Mouse (Mus musculus) adrenal gland, postnatal 10 days (tissue): ENCODE measurements around the gene Arhgef28. TPM values are rescaled to one million over a fixed set of nuclear protein-coding genes. Genes with fewer than 3 reads are reported as not detected.
"Not testable (repeated sequence)": the region's sequence is repeated elsewhere in the genome, so short reads cannot be mapped to it uniquely, and the experiment has no call there.

ENCODE experiments used
- DNase-seq: peaks from one replicate; pipeline ENCODE4 v3.0.0; 2021; ENCODE audit warnings: mixed read lengths
- total RNA-seq, 2 experiments: library from RNA; stranded (reverse); gene quantifications; 2 replicates each; pipeline ENCODE4 v1.2.3; 2021

Arhgef28 gene
- total RNA-seq, 2 experiments from 2014 or later: 23.7 to 30.8 TPM

DNA sequence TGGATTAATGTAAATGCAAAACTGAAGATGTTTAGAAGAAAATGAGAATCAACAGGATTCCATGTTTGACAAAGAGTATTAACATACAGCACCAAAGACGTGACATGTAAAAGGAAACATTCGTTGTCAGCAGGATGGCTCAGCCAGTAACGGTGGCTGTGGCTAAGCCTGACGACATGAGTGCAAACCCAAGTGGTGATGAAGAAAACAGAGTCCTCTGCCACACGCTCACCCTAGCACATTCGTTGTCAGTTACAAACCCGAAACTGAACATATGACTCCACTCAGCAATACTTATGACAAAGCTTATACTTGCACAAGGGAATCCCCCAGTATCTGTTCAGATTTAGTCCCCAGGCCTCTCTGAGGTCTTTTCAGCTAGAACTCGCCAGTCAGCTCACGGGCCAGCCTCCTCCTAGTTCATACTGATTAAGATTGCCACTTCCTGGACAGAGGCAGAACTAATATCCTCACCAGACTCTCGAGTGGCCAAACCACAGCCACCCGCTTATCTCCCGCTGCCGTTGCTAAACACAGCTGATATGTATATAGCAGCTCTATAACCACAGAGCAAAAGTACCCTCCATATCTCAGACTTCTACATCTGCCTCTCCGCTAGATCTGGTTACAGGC lies 82.0 kb downstream of the Arhgef28 start:
- DNase-seq: no peak

DNA sequence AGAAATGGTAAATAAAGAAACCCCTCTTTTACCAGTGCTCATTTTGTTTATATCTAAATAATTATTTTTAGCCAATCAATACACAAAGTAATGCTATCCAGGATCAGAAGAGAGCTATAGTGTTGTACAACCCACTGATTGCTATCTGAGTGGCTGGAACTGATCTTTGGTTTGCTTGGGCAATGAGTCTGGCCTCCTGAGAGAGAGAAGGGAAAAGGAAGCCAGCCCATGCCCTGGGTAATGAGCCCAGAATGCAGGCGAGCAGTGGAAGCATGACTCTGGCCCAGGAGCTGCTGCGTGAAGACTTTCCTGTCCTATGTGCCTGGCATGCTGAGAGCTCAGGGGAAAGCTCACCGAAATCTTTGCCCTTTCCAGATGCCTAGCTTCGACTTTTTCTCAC lies 83.5 kb downstream of the Arhgef28 start:
- DNase-seq: peak; percentile 41

DNA sequence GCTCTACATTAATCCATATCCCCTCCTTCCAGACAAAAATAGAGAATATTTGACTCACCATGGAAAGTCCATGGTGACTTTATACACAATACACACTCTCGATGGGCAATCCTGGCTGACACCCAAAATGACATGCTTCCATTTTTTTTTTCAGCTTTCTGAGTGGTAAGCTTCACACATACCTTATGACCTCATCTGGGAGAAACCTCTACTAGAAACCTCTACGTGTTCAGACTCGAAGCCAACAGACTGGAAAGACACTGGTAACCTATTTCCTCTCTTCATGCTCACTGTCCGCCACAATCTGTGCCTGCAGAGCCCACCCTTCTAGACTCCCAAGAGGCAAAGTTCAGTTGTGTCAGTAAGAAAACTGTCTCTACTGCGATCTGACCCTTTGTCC lies 84.2 kb downstream of the Arhgef28 start:
- DNase-seq: no peak

DNA sequence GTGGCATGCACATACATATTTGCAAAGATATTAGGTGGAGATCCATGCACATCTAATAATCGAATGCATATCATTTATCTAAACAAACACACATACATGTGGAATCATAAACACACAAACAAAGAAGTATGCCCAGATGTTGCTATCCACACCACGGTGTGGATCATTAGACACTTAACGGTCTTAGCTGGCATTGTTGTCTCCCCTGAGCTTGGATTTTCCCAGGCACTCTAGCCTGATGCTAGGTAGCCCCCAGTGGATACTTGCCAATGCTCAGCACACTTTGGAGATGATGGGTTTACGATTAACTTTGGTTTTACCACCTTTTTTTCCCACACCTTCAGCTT lies 85.1 kb downstream of the Arhgef28 start:
- no peak for DNase-seq

DNA sequence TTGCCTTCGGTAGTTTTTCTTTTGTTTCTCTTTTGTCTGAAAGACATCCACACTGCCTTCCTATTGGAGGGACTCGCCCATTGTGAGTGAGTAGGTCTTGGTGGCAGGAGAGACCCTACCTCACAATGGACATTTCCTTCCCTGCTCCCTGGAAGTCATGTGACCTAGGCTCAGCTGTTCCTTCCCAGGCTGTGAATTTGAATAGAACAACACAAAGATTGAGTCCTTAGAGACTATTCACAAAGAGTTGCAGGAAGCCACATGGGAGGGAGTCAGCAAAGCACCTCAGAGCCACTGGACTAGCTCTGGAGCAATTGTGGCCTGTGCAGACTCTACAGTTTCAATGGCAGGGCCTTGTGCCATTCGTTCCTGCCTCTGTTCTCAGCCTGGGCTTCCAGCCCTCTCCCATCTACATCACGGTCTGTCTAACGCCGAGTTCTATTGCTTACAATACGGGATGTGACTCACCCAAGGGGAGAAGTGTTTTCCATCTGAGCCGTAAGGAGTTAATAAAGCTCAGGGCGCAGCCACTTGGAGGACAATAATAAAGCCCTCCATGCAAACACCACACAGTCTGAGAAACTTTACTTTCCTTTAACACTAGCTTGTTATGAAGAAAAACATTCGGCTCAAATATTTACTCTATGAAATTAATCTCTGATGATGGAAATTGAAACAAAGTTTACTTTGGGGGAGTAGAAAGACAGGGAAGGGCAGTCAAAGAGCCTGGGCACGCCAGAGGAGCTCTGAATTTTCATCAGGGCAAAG lies 85.7 kb downstream of the Arhgef28 start:
- DNase-seq: no peak

DNA sequence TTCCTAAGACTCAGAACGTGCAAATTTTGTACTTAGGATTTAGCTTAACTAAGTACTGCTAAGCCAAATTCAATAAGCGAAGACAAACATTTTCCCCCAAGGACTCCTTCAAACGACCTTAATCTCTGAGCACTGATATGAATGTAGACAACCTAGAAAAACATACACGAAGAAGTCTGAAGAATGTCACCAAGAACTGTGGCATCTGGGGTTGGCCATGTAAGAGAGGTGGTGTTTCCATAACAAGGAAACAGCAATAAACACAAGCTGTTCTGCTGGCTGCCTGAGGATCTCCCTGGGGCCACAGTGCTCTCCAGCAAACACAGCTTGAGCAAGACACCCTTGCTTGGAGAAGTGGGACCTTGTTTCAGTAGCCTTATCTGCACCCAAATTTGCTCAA lies 87.9 kb downstream of the Arhgef28 start:
- DNase-seq: peak; percentile 32

DNA sequence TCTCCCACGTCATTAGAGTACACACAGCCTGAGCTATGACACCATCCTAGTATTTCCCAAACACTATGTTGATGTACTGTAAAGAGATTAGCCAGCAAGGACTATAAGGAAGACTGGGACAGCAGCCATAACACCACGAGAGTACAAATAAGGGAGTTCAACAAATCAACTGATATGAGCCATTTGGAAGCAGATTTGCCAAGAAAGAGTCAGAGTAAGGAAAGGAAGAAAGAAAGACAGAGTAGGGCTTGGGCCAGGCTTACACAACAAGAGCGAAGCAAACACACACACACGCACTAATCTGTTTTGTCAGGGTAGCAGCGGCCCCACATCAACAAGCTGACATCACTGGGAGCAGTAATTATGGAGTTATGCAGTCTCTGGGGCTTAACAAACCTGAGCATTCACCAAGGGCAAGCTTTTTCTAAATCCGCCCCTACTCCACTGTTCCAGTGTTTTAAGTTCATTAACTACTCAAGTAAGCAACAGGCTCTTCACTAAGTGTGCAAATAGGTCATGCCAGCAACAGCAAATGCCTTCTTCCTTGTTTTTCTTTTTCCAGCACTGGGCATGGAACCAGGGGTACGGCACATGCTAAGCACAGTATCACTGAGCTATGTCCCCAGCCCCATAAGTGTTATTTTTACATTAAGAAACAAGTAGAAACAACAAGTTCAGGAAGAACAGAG lies 88.5 kb downstream of the Arhgef28 start:
- no peak for DNase-seq

DNA sequence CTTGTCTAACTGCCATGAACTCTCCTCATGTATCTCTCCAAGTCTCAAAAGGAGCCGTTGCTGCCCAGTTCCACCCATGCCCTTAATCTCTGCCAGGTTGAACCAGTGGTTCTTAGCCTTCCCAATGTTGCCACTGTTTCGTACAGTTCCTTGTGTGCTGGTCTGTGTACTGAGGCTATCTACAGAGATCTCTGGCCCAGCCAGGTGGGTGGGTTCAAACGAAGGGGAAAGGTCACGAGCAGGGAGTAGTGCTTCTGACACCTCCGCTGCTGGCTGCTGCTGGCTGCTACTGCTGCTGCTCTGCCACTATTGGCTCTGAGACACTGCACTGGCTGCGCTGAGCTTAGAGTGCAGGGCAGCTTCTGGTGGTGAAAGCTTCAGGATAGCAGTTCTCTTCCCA lies 90.6 kb downstream of the Arhgef28 start:
- peak; percentile 31 for DNase-seq

DNA sequence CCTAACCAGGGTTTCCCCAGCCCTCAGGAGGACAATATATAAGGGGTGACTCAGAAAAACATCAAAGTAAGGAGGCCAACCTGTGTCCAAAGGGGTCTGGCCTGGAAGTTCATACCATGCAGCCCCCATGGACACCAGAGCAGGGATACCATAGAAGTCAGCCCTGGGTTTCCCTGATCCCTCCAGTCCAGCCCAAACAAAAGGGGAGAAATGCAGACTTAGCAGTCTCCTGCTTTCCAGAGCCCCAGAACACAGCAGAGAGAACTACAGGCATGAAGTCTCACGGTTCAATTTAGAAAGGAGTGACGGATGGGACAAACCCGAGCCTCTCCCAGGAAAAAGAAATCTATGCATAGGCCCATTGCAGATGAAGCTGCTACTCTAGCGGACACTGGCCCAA lies 91.2 kb downstream of the Arhgef28 start:
- DNase-seq: no peak

DNA sequence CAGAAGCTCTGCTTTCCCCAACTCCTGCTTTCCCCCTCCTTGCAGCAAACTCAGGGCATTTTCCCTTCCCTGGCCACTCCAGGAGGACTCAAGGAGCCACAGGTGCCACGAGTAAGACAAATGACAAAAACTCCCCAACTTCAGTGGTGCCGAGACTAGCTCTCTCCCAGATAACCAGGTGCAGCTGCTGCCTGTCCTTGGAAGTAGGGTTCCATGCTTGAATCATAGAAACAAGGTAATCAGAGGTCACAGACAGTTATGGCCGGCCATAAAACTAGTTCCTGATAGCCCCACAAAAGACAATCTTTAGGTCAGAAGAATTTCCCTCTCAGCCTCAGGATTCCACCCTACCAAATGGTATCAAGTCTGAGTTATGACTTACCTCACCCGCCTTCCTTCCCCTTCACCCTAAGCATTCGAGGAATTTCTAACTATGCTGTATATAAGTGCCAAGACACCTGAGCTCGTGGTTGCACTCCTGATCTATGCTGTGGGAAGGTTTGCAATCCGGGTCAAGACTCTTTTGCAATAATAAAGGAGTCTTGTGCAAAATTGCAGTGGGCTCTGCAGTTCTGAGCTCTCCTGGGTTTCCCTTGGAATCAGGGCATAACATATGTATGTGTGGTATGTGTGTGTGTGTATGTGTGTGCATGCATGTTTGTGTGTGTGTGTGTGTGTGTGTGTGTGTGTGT lies 93.3 kb downstream of the Arhgef28 start:
- DNase-seq: no peak

DNA sequence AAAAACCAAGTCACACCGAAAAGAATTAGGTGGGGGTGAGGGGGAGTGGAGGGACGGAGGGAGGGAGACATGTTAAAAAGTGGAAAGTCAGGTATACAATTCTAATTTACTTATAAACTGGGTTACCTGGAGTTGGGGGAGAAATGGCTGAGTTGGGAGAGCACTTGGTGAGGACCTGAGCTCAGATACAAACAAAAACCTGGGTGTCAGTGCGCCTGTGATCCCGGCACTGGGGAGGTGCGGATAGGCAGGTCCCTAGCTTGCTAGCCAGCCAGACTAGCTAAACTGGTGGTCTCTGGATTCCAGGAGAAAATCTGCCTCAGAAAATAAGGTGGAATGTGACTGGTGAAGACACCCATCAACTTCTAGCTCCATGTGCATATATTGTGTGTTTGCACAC lies 94.7 kb downstream of the Arhgef28 start:
- no peak for DNase-seq

DNA sequence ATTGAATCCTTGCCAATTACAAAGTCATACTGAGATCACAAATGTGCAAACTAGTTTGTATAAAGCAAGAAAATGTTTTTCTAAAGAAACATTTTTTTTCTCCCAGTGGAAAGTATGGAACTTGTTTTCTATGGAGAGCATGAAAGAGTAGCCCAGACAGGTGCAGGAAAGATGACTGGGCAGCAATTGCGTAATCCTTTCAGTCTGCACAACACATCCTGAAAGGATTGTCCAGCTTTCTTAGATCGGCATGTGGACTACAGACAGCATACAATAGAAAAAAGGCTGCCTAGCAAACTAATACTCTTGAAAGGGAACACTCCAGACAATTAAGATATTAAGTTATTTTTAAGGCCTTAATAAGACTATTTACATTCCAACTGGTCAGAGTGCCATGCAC lies 95.2 kb downstream of the Arhgef28 start:
- DNase-seq: no peak

DNA sequence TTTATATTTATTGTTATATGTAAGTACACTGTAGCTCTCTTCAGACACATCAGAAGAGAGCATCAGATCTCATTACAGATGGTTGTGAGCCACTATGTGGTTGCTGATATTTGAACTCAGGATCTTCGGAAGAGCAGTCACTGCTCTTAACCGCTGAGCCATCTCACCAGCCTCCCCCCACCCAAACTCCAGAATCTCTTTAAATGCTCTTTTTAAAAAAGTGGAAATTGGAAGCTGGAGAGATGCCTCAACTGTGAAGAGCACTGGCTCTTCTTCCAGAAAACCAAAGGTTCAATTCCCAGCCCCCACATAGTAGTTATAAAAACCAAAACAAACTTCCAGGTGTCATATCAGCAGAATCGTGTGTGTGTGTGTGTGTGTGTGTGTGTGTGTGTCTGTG lies 97.8 kb downstream of the Arhgef28 start:
- DNase-seq: not testable (repeated sequence)

DNA sequence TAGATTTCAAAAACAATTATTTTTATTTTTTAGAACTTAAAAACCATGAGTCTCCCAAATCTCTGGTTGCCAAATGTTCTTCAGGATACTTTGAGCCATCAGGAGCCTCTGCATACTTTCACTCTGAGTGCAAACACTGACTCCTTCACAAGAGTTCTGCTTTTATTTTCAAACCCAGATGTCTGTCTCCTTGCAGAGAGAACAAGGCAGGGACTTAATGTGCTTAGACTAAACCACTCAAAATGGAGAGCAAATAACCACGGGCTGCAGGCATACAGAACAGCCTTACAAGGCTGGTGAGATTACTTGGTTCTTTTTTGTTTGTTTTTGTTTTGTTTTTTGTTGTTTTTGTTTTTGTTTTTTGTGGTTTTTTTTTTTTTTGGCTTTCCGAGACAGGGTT lies 98.6 kb downstream of the Arhgef28 start:
- no peak for DNase-seq

DNA sequence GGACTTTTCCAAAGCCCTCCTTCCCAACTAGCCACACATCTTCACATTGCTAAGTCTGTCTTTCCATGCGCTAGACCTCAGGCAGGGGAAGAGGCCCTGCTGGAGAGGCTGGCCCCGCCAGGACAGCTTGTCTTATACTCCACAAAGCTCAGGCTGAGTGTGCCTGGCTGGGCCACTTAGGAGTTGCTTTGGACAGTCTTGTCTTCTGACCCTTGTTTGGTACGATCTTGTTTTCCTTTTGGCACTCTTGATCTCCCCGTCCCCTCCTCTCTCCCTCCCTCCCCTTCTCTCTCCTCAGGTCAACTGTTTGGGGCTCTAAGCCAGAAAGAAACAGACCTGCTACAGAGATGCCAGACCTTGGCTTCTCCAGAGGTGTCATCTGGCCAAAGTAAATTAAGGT lies 110.3 kb downstream of the Arhgef28 start:
- no peak for DNase-seq

DNA sequence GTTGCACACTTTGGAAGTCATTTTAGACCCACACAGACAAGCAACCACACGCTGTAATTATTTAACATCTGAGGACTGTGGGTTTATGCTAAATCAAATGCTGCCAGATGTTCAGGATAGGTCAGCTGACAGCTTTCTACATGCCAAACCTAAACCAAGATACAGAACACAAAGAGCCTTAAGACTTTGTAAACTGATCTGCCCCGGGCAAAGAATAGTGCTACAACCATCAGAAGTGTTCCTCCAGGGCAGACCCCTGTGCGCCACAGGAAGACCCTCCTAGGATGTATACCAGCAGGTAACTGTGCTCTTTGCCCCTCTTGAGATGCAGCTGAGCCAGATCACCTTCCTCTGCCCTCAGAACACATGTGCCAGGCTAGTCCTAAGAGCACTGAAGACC lies 111.9 kb downstream of the Arhgef28 start:
- no peak for DNase-seq

DNA sequence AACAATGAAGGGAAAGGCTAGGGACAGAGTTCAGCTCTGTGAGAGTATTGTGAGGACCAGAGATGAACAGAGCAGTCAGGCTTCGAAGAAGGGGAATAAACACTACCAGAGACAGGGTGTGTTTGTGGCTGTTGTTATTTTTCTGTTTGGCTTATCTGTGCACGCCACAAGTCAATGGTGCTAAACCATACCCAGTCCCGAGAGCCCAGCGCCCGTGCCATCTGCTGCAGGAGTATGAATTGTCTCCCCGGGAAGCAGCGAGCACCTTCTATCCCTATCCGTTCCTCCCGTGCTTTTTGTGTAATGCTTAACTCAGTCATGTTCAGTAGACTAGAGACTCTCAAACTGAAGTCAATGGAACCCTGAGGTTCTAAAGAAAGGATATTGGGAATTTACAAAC lies 112.8 kb downstream of the Arhgef28 start:
- no peak for DNase-seq

DNA sequence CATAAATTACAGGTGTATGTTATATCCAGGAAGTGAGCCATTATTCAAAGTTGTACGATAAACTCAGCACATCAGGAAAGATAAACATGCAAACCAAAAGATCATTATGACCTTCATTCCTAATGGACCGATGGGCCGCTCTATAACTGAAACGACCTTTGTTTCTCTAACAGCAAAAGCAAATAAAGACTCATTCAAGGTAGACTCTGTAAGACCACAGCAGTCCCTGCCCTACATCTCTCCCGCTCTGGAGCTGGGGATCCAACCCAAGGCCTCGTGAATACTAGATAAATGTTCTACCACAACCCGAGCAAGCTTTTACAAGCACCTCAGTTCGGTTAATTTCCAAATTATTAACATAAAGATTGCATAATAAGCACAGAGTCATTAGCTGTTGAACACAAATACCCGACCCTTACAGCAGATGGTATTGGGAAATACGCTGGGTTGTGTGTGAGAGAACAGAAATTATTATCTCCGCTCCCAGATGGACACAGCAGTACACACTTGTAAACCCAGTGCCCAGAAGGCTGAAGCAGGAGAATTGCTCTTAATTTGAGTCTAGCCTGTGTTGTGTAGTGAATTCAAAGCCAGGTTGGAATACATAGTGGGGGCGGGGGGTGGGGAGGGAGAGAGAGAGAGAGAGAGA lies 113.8 kb downstream of the Arhgef28 start:
- no peak for DNase-seq

DNA sequence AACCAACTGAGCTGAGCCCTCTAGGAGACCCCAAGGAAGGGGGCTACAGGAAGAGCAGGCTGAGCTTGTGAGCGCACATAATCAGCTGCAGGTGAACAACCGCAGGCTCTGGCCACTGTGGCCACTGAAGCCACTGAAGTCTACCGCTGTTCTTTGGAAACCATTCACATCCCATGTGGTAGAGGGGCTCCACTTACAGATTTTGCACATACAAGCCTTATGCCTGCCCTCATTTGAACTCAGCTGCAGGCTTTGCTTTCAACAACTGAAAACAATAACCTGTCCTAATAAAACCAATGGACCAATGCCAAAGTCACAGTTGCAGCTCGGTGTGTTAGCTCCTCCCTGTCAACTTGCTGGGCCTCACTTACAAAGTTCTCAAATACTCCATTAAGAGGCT lies 126.6 kb downstream of the Arhgef28 start:
- DNase-seq: no peak

DNA sequence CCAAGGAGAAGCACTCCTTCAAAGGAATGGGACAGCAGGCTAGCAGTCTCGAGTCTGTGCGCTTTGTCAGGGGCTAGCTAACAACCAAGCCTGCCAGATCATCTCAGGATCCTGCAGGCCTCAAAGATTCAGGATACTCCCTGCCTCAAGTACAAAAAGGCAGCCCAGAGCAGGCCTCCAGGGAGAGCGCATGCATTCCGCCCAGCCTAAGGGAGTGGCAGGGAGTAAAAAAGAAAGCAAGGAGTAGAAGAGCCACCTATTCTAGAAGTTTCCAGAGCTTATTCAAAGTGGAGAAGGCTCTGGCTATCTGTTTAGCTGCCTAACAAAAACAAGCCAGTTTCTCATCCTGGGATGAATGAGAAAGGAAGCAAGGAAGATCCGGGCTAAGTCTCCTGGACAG lies 128.0 kb downstream of the Arhgef28 start:
- no peak for DNase-seq

DNA sequence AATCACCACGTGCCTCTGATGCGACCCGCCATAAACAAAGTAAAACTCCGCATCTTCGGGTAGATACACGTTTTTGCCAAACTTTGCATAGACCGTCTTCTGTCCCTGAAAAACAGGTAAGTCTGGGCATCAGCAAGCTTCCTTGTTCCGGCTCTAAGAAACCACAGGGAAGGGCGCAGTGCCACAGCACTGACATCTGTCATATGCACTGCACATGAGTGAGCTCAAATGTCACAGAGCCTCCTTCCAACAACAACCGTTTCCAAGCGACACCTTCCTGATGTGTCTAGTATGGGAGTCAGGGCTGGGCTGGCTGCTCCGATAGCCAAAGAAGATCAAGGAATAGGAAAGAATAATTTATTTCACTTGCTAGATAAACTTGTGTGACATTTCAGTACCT lies 129.0 kb downstream of the Arhgef28 start:
- DNase-seq: no peak

DNA sequence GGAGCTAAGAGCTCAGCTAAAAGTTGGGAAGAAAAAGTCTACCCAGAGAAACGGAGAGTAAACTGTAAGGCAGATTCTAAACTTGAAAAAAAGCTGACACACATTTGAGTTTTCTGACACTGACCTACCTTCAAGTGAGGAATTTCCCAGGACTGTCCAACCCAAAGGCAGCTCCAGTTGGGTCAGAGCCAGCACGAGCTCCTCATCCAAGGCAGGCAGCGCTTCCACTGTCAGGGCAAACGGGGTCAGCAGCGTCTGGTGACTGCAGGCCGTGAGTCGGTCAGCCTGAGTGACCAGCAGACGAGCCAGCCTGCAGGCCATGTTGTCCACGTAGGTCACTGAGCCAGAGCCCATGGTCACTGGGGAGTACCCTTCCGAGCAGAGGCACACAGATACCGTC lies 131.4 kb downstream of the Arhgef28 start:
- peak; percentile 65 for DNase-seq

DNA sequence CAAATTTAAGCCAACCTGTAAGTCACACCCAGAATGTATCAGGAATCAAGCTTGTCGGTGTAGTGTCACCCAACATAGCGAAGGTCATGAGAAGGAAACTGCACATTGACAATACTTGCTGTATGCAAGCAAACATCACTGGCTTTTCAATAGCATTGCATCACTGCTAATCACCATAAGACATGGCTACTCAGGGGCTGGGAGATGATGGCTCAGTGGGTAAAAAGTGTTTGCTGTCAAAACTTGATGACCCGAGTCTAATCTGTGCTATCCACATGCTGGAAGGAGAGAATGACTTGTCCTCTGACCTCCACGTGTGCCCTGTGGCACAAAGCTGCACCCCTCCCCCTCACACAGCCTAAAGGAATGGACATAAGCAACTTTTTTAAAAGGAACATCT lies 133.0 kb downstream of the Arhgef28 start:
- no peak for DNase-seq
